Mouse (Mus musculus) stomach, postnatal 0 days (tissue): ENCODE data around the gene Rex2. TPM values are rescaled to one million over a fixed set of nuclear protein-coding genes. Genes with fewer than 3 reads are reported as not detected.
"Not testable (repeated sequence)": the region's sequence is repeated elsewhere in the genome, so short reads cannot be mapped to it uniquely, and the experiment has no call there.

ENCODE experiments used
- ATAC-seq: fragments of 200-750 bp; cut with Nextera tagmentation; 2 replicates; pipeline ENCODE4 v1.8.0; 2017; ENCODE audit not compliant: low FRiP score, low TSS enrichment
- DNase-seq: peaks from one replicate; pipeline ENCODE4 v3.0.0-alpha.2; 2016; ENCODE audit warnings: low spot score
- H3K27ac ChIP-seq: fragments of 300-500 bp; sonication (generic); replicated peaks from 2 replicates; pipeline ENCODE4 v1.5.1; 2014; ENCODE audit warnings: mild to moderate bottlenecking, control low read depth
- H3K27me3 ChIP-seq: fragments of 300-500 bp; sonication (generic); 2 replicates; pipeline ENCODE4 v1.6.1; 2014; ENCODE audit warnings: low read length; ENCODE audit not compliant: control insufficient read depth, insufficient read depth
- H3K36me3 ChIP-seq: fragments of 300-500 bp; sonication (generic); 2 replicates; pipeline ENCODE4 v1.6.1; 2014; ENCODE audit warnings: low read length, mixed read lengths; ENCODE audit not compliant: control insufficient read depth, insufficient read depth
- H3K4me1 ChIP-seq: fragments of 300-500 bp; sonication (generic); replicated peaks from 2 replicates; pipeline ENCODE4 v1.6.1; 2014; ENCODE audit warnings: antibody characterized with exemption; ENCODE audit not compliant: control insufficient read depth, insufficient read depth
- H3K4me2 ChIP-seq: fragments of 300-500 bp; sonication (generic); replicated peaks from 2 replicates; pipeline ENCODE4 v1.6.1; 2014; ENCODE audit warnings: low read depth, mild to moderate bottlenecking, control low read depth, moderate library complexity
- H3K4me3 ChIP-seq: fragments of 300-500 bp; sonication (generic); 2 replicates; pipeline ENCODE4 v1.5.1; 2014; ENCODE audit warnings: low read depth, low read length, control low read depth
- H3K9ac ChIP-seq: fragments of 300-500 bp; sonication (generic); 2 replicates; pipeline ENCODE4 v1.6.1; 2014; ENCODE audit warnings: mild to moderate bottlenecking, low read length, control low read depth, mixed read lengths
- H3K9me3 ChIP-seq: fragments of 300-500 bp; sonication (generic); 2 replicates; pipeline ENCODE4 v1.6.1; 2016; ENCODE audit warnings: low read length; ENCODE audit not compliant: control insufficient read depth
- WGBS: fragments of 180-500 bp; shearing (Covaris S2); extraction: QIAGEN DNeasy Blood & Tissue Kit; methylation state at CpG from one replicate; pipeline ENCODE4 v1.1.7; 2014; 5-methylcytosine and 5-hydroxymethylcytosine counted together
- polyA plus RNA-seq: library from polyadenylated mRNA; unstranded; fragments of >200 nt; fragmentation: Nextera tagmentation; extraction: Ambion mirVana; gene quantifications from 2 replicates; pipeline ENCODE4 v1.2.1, GENCODE M21; 2015

Gene Rex2
- not detected in 2 replicates for polyA plus RNA-seq

GRCm38 (mm10) chr4:147021550-147021949 lies at the start of gene Rex2:
TSS of gene Rex2 (plus strand) at chr4:147021850.
- DNase-seq, H3K9me3 ChIP-seq, H3K4me1 ChIP-seq, H3K36me3 ChIP-seq, ATAC-seq, H3K27ac ChIP-seq, H3K27me3 ChIP-seq, H3K4me3 ChIP-seq, H3K9ac ChIP-seq, H3K4me2 ChIP-seq: not testable (repeated sequence)
- WGBS: no CpG with 5 or more reads among the region's 6 CpGs

- H3K36me3 ChIP-seq, H3K4me1 ChIP-seq, ATAC-seq, H3K9ac ChIP-seq, H3K27ac ChIP-seq, H3K4me3 ChIP-seq, DNase-seq, H3K9me3 ChIP-seq, H3K27me3 ChIP-seq, H3K4me2 ChIP-seq: not testable (repeated sequence)
- 21% methylated on average over 2 of the region's 2 CpGs for WGBS
These were observed 45.1 kb upstream of the Rex2 start for GRCm38 (mm10) chr4:146976581-146976980.

GRCm38 (mm10) chr4:147018400-147018799 lies 3.2 kb upstream of the Rex2 start:
- not testable (repeated sequence) for H3K4me3 ChIP-seq, H3K36me3 ChIP-seq, ATAC-seq, H3K27ac ChIP-seq, H3K4me1 ChIP-seq, H3K4me2 ChIP-seq, DNase-seq, H3K9me3 ChIP-seq, H3K9ac ChIP-seq, H3K27me3 ChIP-seq
- no CpG with 5 or more reads among the region's 1 CpGs for WGBS

DNA sequence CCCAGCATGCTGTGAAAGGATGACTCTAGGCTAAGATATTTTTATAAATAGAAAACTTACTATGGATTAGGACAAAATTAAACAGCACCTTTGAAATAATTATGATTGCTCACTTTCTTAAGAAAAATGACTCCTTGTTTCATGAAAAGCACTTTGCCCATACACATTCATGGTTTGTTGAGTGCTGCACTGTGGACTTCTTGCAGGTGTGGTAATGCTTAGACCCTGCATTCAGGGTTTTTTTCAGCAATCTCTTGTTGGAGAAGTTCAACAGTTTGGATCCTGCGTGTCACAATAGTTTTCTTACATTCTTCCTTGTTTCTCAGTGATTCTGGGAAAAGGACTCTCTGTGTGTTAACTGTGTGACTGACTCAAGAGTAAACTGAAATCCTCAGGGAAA lies 4.7 kb downstream of the Rex2 start:
- not testable (repeated sequence) for H3K4me1 ChIP-seq, ATAC-seq, DNase-seq, H3K36me3 ChIP-seq, H3K4me2 ChIP-seq, H3K27ac ChIP-seq, H3K9ac ChIP-seq, H3K9me3 ChIP-seq, H3K27me3 ChIP-seq, H3K4me3 ChIP-seq
- 53% methylated on average over 1 of the region's 1 CpGs for WGBS

- not testable (repeated sequence) for ATAC-seq
These were observed 9.8 kb downstream of the Rex2 start for GRCm38 (mm10) chr4:147031308-147032036.

DNA sequence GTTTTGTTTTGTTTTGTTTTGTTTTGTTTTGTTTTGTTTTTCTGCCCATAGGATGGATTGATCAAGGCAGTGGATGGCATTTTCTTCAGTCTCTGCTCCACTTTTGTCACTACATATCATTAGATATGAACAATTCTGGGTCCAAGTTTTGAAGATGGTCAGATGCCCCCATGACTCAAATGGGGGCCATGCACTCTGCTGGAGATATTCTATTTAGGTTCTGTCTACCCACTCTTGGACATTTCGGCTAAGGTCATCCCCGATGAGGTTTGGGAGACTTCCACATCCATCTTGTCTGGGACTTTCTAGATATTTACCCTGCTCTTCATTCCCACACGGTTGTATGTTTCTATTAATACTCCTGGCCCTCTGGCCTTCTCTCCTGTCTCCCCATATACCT lies 42.1 kb downstream of the Rex2 start:
- not testable (repeated sequence) for ATAC-seq, H3K27ac ChIP-seq, H3K4me3 ChIP-seq, H3K4me2 ChIP-seq, H3K27me3 ChIP-seq, H3K9ac ChIP-seq, H3K4me1 ChIP-seq, H3K9me3 ChIP-seq, H3K36me3 ChIP-seq, DNase-seq
- whole genome bisulfite sequencing: 96% methylated on average over 2 of the region's 3 CpGs

More at GRCm38 (mm10) chr4:147031308-147032036, 9.8 kb downstream of the Rex2 start:
- 88% methylated on average over 1 of the region's 2 CpGs for WGBS
- H3K9me3 ChIP-seq, H3K4me2 ChIP-seq, H3K9ac ChIP-seq, H3K4me3 ChIP-seq, H3K27ac ChIP-seq, H3K4me1 ChIP-seq, DNase-seq, H3K27me3 ChIP-seq, H3K36me3 ChIP-seq: not testable (repeated sequence)

- not testable (repeated sequence) for H3K4me2 ChIP-seq, H3K36me3 ChIP-seq, H3K4me1 ChIP-seq, DNase-seq, H3K27ac ChIP-seq, H3K4me3 ChIP-seq, H3K9me3 ChIP-seq, ATAC-seq, H3K27me3 ChIP-seq, H3K9ac ChIP-seq
- WGBS: 78% methylated on average over 1 of the region's 3 CpGs
These were observed 44.2 kb downstream of the Rex2 start for GRCm38 (mm10) chr4:147065861-147066260.

GRCm38 (mm10) chr4:147066380-147066779 lies 44.7 kb downstream of the Rex2 start:
- not testable (repeated sequence) for H3K9me3 ChIP-seq, H3K4me2 ChIP-seq, ATAC-seq, H3K4me1 ChIP-seq, H3K27me3 ChIP-seq, H3K27ac ChIP-seq, H3K36me3 ChIP-seq, H3K9ac ChIP-seq, DNase-seq, H3K4me3 ChIP-seq
- WGBS: 83% methylated on average over 1 of the region's 1 CpGs

- H3K4me2 ChIP-seq, H3K9me3 ChIP-seq, DNase-seq, H3K9ac ChIP-seq, H3K27ac ChIP-seq, H3K4me3 ChIP-seq, ATAC-seq, H3K36me3 ChIP-seq, H3K27me3 ChIP-seq, H3K4me1 ChIP-seq: not testable (repeated sequence)
- WGBS: 62% methylated on average over 2 of the region's 2 CpGs
These were observed 74.0 kb downstream of the Rex2 start for GRCm38 (mm10) chr4:147095641-147096040.
